Mouse (Mus musculus) cerebellum, adult 2 months (tissue): ENCODE measurements around the gene Lsm14b. TPM values are rescaled to one million over a fixed set of nuclear protein-coding genes. Genes with fewer than 3 reads are reported as not detected.

ENCODE experiments used
- DNase-seq, 2 experiments: peaks; one replicate each; pipeline ENCODE4 v3.0.0; 2021
- H3K27ac ChIP-seq: fragments of 200-500 bp; 2 replicates; pipeline ENCODE4 v1.5.1; 2012; ENCODE audit warnings: low read length, control low read depth, inconsistent platforms; ENCODE audit not compliant: insufficient read depth
- H3K27me3 ChIP-seq: fragments of 200-500 bp; 2 replicates; pipeline ENCODE4 v1.6.1; 2012; ENCODE audit warnings: inconsistent platforms, mild to moderate bottlenecking, low read length, moderate library complexity; ENCODE audit not compliant: control insufficient read depth, insufficient read depth
- H3K4me1 ChIP-seq: fragments of 200-500 bp; 2 replicates; pipeline ENCODE4 v1.6.1; 2011; ENCODE audit warnings: low read length; ENCODE audit not compliant: control insufficient read depth, insufficient read depth
- H3K4me3 ChIP-seq: fragments of 200-500 bp; replicated peaks from 2 replicates; pipeline ENCODE3; 2011; ENCODE audit warnings: mild to moderate bottlenecking, low read depth, low read length, control low read depth; ENCODE audit not compliant: insufficient read depth
- CTCF ChIP-seq: fragments of 200-500 bp; IDR thresholded peaks from 2 replicates; pipeline ENCODE4 v1.5.1; 2011; ENCODE audit warnings: low read depth, mild to moderate bottlenecking, control low read depth, low read length, moderate library complexity, borderline replicate concordance; ENCODE audit not compliant: insufficient read depth
- POLR2A ChIP-seq: fragments of 200-500 bp; IDR thresholded peaks from 2 replicates; pipeline ENCODE4 v1.6.1; 2011; ENCODE audit warnings: low read length, control low read depth, borderline replicate concordance; ENCODE audit not compliant: insufficient read depth
- WGBS: fragments of 180-500 bp; shearing (Covaris S2); methylation state at CpG from one replicate; pipeline ENCODE4 v1.1.7; 2018; 5-methylcytosine and 5-hydroxymethylcytosine counted together
- polyA plus RNA-seq: library from polyadenylated mRNA; depleted of rRNA; stranded (reverse); fragments of >200 nt; gene quantifications from 2 replicates; pipeline ENCODE4 v1.2.3, GENCODE M21; 2012; rRNA removed

Gene Lsm14b
- 77.3 and 79.3 TPM in 2 replicates for polyA plus RNA-seq

DNA sequence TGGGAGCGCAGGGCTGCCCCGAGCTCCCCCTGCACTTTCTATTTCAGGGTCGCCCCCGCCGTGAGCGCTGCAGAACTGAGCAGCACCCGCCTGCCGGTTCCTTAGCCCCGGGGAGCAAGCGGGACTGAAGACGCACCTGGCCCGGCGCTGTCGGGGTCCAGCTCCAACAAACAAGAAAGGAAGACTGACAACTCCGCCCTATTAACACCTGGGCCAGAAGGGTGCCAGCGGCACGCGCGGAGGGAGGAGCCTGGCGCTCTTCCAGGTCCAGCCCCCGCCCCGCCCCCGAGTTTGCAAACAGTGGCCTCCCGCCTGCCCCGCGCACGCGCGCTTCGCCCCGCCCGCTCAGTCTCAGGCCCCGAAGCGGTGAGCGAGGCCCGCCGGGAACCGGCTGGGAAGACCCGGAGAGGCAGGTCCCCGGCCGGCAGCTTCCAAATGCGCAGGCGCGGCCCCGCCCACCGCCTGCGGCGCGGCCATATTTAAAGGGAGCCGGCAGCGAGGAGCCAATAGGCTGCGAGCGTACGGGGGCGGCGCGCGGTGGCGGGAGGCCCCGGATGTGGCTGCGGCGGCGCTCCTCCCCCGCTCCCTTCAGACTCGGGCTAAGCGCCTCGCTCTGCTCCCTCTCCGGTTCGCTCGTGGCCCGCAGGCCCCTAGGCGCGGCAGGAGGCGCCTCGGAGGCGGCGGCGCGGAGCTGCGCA is at the start of gene Lsm14b:
Gene Lsm14b (plus strand): TSS at position 587 of the 698 bp plus-strand sequence.
- peak; percentile 66 for TF ChIP-seq POLR2A
- no peak for TF ChIP-seq CTCF
- no peaks in the 10 kb centered on the region for H3K27me3 ChIP-seq
- under 1% methylated on average over 79 of the region's 80 CpGs for WGBS
- peak; percentile 99 to 100 for DNase-seq
- H3K4me3 ChIP-seq, result peak within 1 kb of the TSS; percentile 91
- H3K4me1 ChIP-seq, result peaks cover 41% of the 10 kb centered on the region
- H3K27ac ChIP-seq, result peak within 1 kb of the TSS; percentile 97

DNA sequence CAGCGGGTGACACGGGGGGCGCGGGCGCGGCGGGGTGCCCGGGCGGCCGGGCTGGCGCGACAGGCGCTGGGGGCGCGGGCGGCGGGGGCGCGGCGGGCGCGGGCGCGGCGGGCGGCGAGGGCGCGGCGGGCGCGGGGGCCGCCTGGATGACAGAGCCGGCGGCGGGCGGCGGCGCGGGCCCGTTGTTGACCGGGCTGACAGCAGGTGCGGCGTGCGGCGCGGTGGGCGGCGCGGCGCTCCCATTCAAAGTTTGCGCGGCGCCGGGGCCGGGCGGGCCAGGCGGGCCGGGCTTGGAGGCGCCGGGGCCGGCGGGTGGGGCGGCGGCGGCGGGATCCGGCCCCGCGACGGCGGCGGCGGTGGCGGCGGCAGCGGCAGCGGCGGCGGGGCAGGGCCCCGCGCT is 48.9 kb upstream of the Lsm14b start:
- DNase-seq, result peak; percentile 46 to 54
- Histone ChIP-seq H3K4me1 (peaks cover 40% of the 10 kb centered on the region), H3K27ac (no peak overlapping the region), H3K4me3 (peak overlapping the region; percentile 84), H3K27me3 (no peaks in the 10 kb centered on the region)
- TF ChIP-seq POLR2A (no peak), CTCF (no peak)
- 18% methylated on average over 78 of the region's 82 CpGs for WGBS

DNA sequence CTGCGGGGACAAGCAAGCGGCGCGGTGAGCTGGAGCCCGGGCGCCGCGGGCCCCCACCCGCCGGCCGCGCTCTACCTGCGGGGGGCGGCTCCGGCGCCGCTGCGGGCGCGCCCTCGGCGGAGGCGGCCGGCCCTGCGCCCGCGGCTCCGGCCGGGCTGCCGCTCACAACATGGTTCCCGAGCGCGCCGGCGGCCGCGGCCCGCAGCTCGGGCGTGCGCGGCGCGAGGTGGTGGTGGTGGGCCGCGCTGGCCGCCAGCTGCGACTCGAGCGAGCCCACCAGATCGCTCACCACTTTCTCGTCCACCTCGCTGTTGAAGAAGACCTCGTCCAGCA is 48.5 kb upstream of the Lsm14b start:
- WGBS, result 8% methylated on average over 39 of the region's 54 CpGs
- no peak for DNase-seq
- peak overlapping the region; percentile 90 for H3K27ac ChIP-seq
- TF ChIP-seq CTCF, result no peak
- TF ChIP-seq POLR2A, result no peak
- peak overlapping the region; percentile 84 for H3K4me3 ChIP-seq
- H3K27me3 ChIP-seq, result no peaks in the 10 kb centered on the region
- H3K4me1 ChIP-seq, result peaks cover 41% of the 10 kb centered on the region

DNA sequence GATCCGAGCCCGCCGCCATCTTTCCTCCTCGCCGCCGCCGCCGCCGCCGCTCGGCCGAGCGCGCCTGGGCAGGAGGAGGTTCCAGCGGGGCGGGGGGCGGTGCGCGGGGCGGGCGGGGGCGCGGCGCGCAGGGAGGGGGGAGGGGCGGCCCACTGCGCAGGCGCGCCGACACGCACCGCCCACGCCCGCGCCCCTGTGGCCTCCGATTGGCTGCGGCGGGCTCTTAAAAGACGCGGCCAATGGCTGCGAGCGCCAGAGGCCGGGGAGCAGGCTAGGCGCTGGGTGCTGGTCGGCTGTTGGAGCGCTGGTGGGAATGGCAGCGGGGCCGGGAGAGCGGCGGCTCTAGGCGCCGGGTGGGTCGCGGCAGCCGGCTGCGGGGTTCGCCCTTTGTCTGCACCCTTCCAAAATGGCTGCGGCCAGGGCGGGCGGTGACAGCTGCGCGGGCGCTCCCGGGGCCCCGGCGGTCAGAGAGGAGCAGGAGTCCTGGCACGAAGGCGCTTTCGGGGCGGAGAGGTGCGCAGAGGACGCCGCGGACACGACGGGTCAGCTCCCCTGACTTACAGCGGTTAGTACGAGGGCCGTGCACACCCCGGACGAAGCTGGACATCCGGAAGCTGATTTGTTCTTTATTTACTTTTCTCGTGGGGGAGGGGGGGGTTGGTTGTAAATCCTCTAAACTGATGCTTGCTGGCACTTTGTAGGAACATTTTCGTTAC is 48.0 kb upstream of the Lsm14b start, which contains the start of gene Taf4:
Gene Taf4 (minus strand): TSS at position 19 of the 716 bp plus-strand sequence.
- peak; percentile 90 to 97 for DNase-seq
- Histone ChIP-seq H3K4me1 (peaks cover 40% of the 10 kb centered on the region), H3K27ac (peak within 1 kb of the TSS; percentile 97), H3K27me3 (no peaks in the 10 kb centered on the region), H3K4me3 (peak within 1 kb of the TSS; percentile 84)
- TF ChIP-seq POLR2A (peak; percentile 99), CTCF (no peak)
- under 1% methylated on average over 61 of the region's 84 CpGs for WGBS

DNA sequence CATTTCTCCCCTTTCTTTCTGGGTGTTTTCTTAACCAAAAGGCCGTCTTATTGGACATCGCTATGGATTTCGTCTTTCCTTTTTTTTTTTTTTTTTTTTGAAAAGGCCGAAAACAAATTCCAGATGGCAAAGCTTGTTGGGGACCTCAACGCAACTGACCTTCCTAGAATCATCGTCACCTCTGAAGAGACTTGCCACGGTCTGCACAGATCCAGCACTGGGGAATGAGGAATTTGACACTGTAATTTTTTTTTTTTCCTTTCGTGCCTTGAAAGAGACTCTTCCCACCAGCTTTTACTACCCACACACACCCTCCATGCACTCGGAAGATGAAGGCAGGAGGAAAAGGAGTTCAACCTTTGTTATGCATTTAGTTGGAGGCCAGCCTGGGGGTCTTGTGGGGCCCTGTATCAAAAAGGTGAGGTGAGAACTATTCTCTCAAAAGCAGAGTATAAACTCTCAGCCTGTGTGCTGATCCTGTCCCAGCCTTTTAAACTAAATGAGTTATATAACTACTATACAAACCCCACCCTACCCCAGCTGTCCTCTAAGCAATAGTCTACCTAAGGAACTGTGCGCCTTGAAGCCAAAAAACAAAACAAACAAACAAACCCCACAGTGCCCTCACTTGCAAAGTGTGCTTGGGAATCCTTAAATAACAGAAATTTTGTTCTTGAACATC is 47.3 kb upstream of the Lsm14b start:
- 2% methylated on average over 10 of the region's 10 CpGs for WGBS
- peak; percentile 48 to 66 for DNase-seq
- H3K27me3 ChIP-seq, result no peaks in the 10 kb centered on the region
- peak overlapping the region; percentile 73 for H3K4me3 ChIP-seq
- TF ChIP-seq CTCF (no peak), POLR2A (peak; percentile 31; the same call in 1 of the 2 replicates)
- H3K27ac ChIP-seq, result peak overlapping the region; percentile 97
- peaks cover 33% of the 10 kb centered on the region for H3K4me1 ChIP-seq

DNA sequence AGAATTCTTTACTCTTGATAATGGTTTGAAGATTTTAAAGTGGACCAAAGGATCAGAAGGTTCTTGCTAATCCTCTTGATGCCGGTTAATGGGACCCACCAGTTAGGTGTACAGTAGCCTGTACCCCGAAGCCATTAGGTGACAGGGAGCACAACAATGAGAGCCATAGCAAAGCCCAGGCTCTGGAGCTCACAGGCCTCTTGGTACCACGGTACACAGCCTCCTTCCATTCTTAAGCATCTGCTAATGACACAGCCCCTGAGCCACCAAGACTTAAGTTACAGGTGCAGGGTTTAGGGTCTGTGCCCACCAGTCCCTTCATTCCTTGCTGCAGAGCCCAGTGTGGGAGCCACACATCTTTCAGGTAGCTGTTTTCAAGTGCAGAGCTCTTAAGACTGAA is 46.5 kb upstream of the Lsm14b start:
- 78% methylated on average over 3 of the region's 3 CpGs for WGBS
- DNase-seq, result peak in 1 of 2 experiments; percentile 30
- Histone ChIP-seq H3K4me1 (peaks cover 27% of the 10 kb centered on the region), H3K4me3 (no peak overlapping the region), H3K27me3 (no peaks in the 10 kb centered on the region), H3K27ac (peak overlapping the region; percentile 97; the same call in 1 of the 2 replicates)
- TF ChIP-seq POLR2A (no peak), CTCF (no peak)

DNA sequence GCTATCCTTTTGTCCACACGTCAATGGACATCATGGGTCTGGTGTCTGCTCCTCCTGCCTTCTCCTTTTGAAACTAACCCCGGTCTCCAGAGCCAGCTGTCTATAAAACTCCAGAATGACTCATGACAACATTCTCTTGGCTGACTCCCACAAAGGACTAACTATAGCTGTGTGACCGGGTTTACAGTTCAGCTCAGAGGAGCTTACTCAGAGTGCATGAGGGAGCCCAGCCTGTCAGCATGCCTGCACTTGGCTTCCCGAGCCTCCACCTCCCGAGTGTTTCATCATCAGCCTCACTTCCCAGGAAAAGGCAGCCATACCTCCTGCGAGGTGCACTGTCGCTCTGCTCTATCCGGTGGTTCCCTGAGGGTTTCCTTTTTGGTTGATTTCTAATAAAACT is 45.0 kb upstream of the Lsm14b start:
- H3K4me3 ChIP-seq, result no peak overlapping the region
- no peaks in the 10 kb centered on the region for H3K27me3 ChIP-seq
- peaks cover 19% of the 10 kb centered on the region for H3K4me1 ChIP-seq
- no peak overlapping the region for H3K27ac ChIP-seq
- peak; percentile 31 to 57 for DNase-seq
- TF ChIP-seq POLR2A (no peak), CTCF (no peak)
- WGBS, result 26% methylated on average over 8 of the region's 8 CpGs
